Mouse (Mus musculus) B cell, adult 2 months (primary cell): ENCODE measurements around the gene Nipal1.

Source experiments
- DNase-seq, 2 experiments: peaks; one replicate each; pipeline ENCODE4 v3.0.0; 2022

Gene Nipal1

GRCm38 (mm10) chr5:72647418-72647907 is at the start of gene Nipal1:
TSS of gene Nipal1 (plus strand) at chr5:72647795.
- peak; percentile 64 to 68 for DNase-seq

GRCm38 (mm10) chr5:72601006-72601405 is 46.6 kb upstream of the Nipal1 start:
- peak; percentile 42 to 49 for DNase-seq

GRCm38 (mm10) chr5:72603138-72603537 is 44.5 kb upstream of the Nipal1 start:
- DNase-seq, result no peak

GRCm38 (mm10) chr5:72617413-72617812 is 30.2 kb upstream of the Nipal1 start:
- DNase-seq, result no peak

- DNase-seq, result no peak
Observed at GRCm38 (mm10) chr5:72621022-72621421, 26.6 kb upstream of the Nipal1 start.

GRCm38 (mm10) chr5:72630026-72630425 is 17.6 kb upstream of the Nipal1 start:
- DNase-seq, result no peak

- DNase-seq, result no peak
Observed at GRCm38 (mm10) chr5:72634791-72635271, 12.8 kb upstream of the Nipal1 start.

GRCm38 (mm10) chr5:72636122-72636521 is 11.5 kb upstream of the Nipal1 start:
- peak; percentile 7 to 9 for DNase-seq

- no peak for DNase-seq
Observed at GRCm38 (mm10) chr5:72636576-72636975, 11.0 kb upstream of the Nipal1 start.

- no peak for DNase-seq
Observed at GRCm38 (mm10) chr5:72640072-72640471, 7.5 kb upstream of the Nipal1 start.

- no peak for DNase-seq
Observed at GRCm38 (mm10) chr5:72643655-72644054, 3.9 kb upstream of the Nipal1 start.

GRCm38 (mm10) chr5:72644175-72644574 is 3.4 kb upstream of the Nipal1 start, which contains the start of gene Cnga1:
TSS of gene Cnga1 (minus strand) at chr5:72644275.
- DNase-seq, result no peak

GRCm38 (mm10) chr5:72646131-72646530 is 1.5 kb upstream of the Nipal1 start:
- peak; percentile 32 to 42 for DNase-seq

GRCm38 (mm10) chr5:72646996-72647395 is 599 bp upstream of the Nipal1 start:
- DNase-seq, result no peak

- peak; percentile 2 to 8 for DNase-seq
Observed at GRCm38 (mm10) chr5:72647958-72648595, 482 bp downstream of the Nipal1 start.

- DNase-seq, result no peak
Observed at GRCm38 (mm10) chr5:72648987-72649735, 1.6 kb downstream of the Nipal1 start.

GRCm38 (mm10) chr5:72653068-72653674 is 5.6 kb downstream of the Nipal1 start:
- DNase-seq, result no peak

- DNase-seq, result no peak
Observed at GRCm38 (mm10) chr5:72656270-72656791, 8.7 kb downstream of the Nipal1 start.

- no peak for DNase-seq
Observed at GRCm38 (mm10) chr5:72658375-72658774, 10.8 kb downstream of the Nipal1 start.

GRCm38 (mm10) chr5:72661051-72661781 is 13.6 kb downstream of the Nipal1 start:
- no peak for DNase-seq

GRCm38 (mm10) chr5:72664126-72664525 is 16.5 kb downstream of the Nipal1 start:
- no peak for DNase-seq

GRCm38 (mm10) chr5:72664854-72665253 is 17.3 kb downstream of the Nipal1 start:
- DNase-seq, result no peak

GRCm38 (mm10) chr5:72665281-72665680 is 17.7 kb downstream of the Nipal1 start:
- DNase-seq, result peak; percentile 67 to 72
